Mouse (Mus musculus): ENCODE results near the gene Gm20509. TPM values are rescaled to one million over a fixed set of nuclear protein-coding genes. Genes with fewer than 3 reads are reported as not detected.

The Gm20509 gene
- not detected in 2 replicates for polyA plus RNA-seq (2014; fragmentation: Nextera tagmentation; extraction: Ambion mirVana)

DNA sequence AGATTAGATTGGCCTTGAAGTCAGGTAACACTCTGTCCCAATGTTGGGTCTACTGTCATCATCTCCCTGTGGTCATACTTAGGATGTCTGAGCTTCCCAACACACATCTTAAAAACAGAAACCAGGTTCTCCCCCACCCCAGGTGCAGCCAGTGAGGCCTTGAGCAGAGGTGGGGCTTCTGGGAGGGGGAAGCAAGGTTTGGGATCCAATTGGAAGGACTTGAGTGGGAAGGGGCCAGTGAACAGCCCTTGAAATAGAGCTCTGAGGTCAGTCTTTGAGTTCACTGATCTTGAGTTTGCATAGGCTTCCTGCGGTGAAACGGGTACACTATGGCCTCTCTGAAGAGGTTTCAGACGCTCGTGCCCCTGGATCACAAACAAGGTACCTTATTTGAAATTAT lies at the start of gene Gm20509:
Gene Gm20509, plus strand, starts transcription at position 290 of the 400 bp plus-strand sequence.
- DNase-seq: no peak
- peaks cover 12% of the 10 kb centered on the region; the same call in 1 of the 2 replicates for H3K27me3 ChIP-seq (ENCODE audit: control insufficient read depth, insufficient read depth, low read length)
- 92% methylated on average over 4 of the region's 4 CpGs for WGBS

DNA sequence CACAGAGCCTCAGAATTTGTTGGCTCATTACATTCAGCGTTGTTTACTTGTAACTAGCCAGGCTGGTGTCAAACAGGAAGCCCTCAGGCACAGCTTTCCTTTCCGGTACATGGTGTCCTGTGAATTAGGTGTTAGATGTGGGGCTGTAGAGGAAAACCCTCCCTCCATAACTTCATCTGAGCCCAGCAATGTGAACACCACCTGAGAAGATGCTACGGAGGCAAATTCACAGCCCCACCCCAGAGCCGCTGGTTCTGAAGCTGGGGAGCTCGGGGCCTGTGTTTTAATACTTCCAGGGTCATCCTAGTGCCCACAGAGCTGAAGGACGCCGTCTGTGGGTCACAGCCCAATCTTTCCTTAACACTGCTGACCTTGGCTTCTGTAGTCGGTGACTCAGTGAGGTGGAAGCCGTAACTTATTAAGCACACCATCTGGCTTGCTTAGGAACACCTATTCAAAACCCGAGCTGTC lies 46.8 kb upstream of the Gm20509 start:
- H3K27me3 ChIP-seq (ENCODE audit: control insufficient read depth, insufficient read depth, low read length): no peaks in the 10 kb centered on the region
- no peak overlapping the region for H3K4me3 ChIP-seq (replicated peaks; ENCODE audit: low read depth, low read length)
- no peaks in the 10 kb centered on the region for H3K9me3 ChIP-seq (ENCODE audit: control insufficient read depth, low read length)
- ATAC-seq (ENCODE audit: low FRiP score, low TSS enrichment): no peak
- H3K9ac ChIP-seq (replicated peaks; ENCODE audit: low read length): no peak overlapping the region
- no peak overlapping the region for H3K27ac ChIP-seq (replicated peaks; ENCODE audit: low read depth, low read length)
- H3K4me2 ChIP-seq (ENCODE audit: low read length): no peak overlapping the region
- no peak for DNase-seq
- 77% methylated on average over 10 of the region's 10 CpGs for WGBS
- no peaks in the 10 kb centered on the region; the same call in 1 of the 2 replicates for H3K4me1 ChIP-seq (ENCODE audit: control insufficient read depth, insufficient read depth, low read length)
- H3K36me3 ChIP-seq (ENCODE audit: control insufficient read depth, insufficient read depth, low read length): no peaks in the 10 kb centered on the region

More for the DNA sequence above, at the start of gene Gm20509:
- Histone ChIP-seq H3K4me3 (replicated peaks; ENCODE audit: low read depth, low read length) (peak within 1 kb of the TSS; percentile 43), H3K9ac (replicated peaks; ENCODE audit: low read length) (peak within 1 kb of the TSS; percentile 52), H3K36me3 (ENCODE audit: control insufficient read depth, insufficient read depth, low read length) (no peaks in the 10 kb centered on the region), H3K4me2 (ENCODE audit: low read length) (peak within 1 kb of the TSS; percentile 77), H3K4me1 (ENCODE audit: control insufficient read depth, insufficient read depth, low read length) (peaks cover 5% of the 10 kb centered on the region; the same call in 1 of the 2 replicates), H3K27ac (replicated peaks; ENCODE audit: low read depth, low read length) (no peak within 1 kb of the TSS), H3K9me3 (ENCODE audit: control insufficient read depth, low read length) (no peaks in the 10 kb centered on the region)
- ATAC-seq (ENCODE audit: low FRiP score, low TSS enrichment): no peak

DNA sequence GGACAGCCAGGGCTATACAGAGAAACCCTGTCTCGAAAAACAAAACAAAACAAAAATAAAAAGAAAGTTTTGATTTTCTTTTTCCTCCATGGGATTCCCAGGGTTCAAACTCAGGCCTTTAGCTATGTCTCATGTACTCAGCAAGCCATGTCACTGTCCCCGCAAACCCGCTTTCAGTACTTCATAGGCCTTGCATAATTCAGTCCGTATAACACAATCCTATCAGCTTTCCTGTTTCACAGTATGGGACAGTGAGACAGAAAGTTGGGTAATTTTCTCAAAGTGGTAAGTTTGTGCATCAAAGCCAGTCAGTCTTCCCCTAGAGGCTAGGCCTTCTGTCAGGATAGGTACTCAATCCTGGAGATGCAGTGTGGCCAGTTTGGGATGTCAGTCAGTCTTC lies 43.0 kb upstream of the Gm20509 start:
- Histone ChIP-seq H3K4me3 (replicated peaks; ENCODE audit: low read depth, low read length) (no peak overlapping the region), H3K27me3 (ENCODE audit: control insufficient read depth, insufficient read depth, low read length) (no peaks in the 10 kb centered on the region), H3K9ac (replicated peaks; ENCODE audit: low read length) (no peak overlapping the region), H3K27ac (replicated peaks; ENCODE audit: low read depth, low read length) (no peak overlapping the region), H3K4me2 (ENCODE audit: low read length) (no peak overlapping the region), H3K36me3 (ENCODE audit: control insufficient read depth, insufficient read depth, low read length) (no peaks in the 10 kb centered on the region), H3K4me1 (ENCODE audit: control insufficient read depth, insufficient read depth, low read length) (no peaks in the 10 kb centered on the region), H3K9me3 (ENCODE audit: control insufficient read depth, low read length) (no peaks in the 10 kb centered on the region)
- ATAC-seq (ENCODE audit: low FRiP score, low TSS enrichment) (no peak), DNase-seq (no peak)
- 86% methylated on average over 4 of the region's 4 CpGs for WGBS

DNA sequence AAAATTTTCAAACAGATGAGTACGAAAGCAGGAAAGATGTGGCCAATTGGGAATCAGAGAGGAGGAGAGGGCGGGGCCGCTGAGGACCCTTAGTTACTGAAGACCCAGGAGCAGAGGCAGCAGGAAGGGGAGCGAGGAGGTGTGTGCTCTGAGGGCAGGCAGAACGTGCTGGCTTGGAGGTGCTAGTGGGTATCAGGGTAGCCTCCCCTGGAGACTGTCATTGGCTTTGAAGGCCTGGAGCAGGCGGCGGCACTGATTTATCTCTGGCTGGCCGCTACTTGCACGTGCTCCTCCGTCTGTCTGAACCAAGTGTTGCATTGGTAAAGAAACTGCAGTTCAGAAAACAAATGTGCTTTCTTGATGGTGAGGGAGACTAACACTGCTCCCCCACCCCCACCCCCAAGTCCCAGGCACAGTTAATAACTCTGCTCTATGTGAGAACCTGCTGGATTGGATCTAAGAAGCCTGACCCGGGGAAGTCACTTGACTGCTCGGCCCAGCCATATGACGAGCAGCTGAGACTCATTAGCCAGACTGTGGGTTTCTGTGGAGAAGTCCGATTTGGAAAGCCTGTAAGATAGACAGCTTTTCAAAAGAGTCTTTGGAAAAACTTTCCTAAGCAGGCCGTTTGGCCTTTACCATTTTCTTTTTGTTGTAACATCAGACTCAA lies 38.5 kb upstream of the Gm20509 start:
- no peaks in the 10 kb centered on the region for H3K27me3 ChIP-seq (ENCODE audit: control insufficient read depth, insufficient read depth, low read length)
- no peak overlapping the region for H3K9ac ChIP-seq (replicated peaks; ENCODE audit: low read length)
- ATAC-seq (ENCODE audit: low FRiP score, low TSS enrichment) (no peak), DNase-seq (peak; percentile 24)
- H3K36me3 ChIP-seq (ENCODE audit: control insufficient read depth, insufficient read depth, low read length): no peaks in the 10 kb centered on the region
- WGBS: 39% methylated on average over 15 of the region's 15 CpGs
- H3K4me3 ChIP-seq (replicated peaks; ENCODE audit: low read depth, low read length): no peak overlapping the region
- H3K27ac ChIP-seq (replicated peaks; ENCODE audit: low read depth, low read length): no peak overlapping the region
- H3K4me1 ChIP-seq (ENCODE audit: control insufficient read depth, insufficient read depth, low read length): 0 out of 2 replicates have a peak, but pooled peaks cover 4% of the 10 kb centered on the region
- no peaks in the 10 kb centered on the region for H3K9me3 ChIP-seq (ENCODE audit: control insufficient read depth, low read length)
- peak overlapping the region; percentile 30; the same call in 1 of the 2 replicates for H3K4me2 ChIP-seq (ENCODE audit: low read length)

DNA sequence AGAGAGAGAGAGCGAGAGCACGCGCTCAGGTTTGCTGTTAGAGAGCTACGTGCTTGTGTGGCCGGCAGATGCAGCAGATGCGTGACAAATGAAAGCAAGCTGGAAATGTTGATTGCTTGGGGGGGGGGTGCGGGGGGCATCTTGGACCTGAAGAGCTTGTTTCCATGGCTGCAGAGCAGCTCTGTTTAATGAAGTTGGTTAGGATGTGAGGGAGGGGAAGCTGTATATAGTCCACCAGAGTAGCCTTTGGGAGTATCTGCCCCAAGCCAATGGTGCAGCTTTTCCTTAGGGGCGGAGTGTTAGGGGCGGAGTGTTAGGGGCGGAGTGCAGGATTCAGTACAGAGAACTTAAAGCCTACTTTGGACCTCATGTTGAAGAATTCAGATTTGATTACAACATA lies 35.2 kb upstream of the Gm20509 start:
- ATAC-seq (ENCODE audit: low FRiP score, low TSS enrichment): no peak
- Histone ChIP-seq H3K27ac (replicated peaks; ENCODE audit: low read depth, low read length) (no peak overlapping the region), H3K36me3 (ENCODE audit: control insufficient read depth, insufficient read depth, low read length) (no peaks in the 10 kb centered on the region), H3K4me2 (ENCODE audit: low read length) (peak overlapping the region; percentile 16; the same call in 1 of the 2 replicates), H3K9me3 (ENCODE audit: control insufficient read depth, low read length) (no peaks in the 10 kb centered on the region), H3K4me1 (ENCODE audit: control insufficient read depth, insufficient read depth, low read length) (0 out of 2 replicates have a peak, but pooled peaks cover 4% of the 10 kb centered on the region), H3K27me3 (ENCODE audit: control insufficient read depth, insufficient read depth, low read length) (no peaks in the 10 kb centered on the region), H3K4me3 (replicated peaks; ENCODE audit: low read depth, low read length) (no peak overlapping the region), H3K9ac (replicated peaks; ENCODE audit: low read length) (no peak overlapping the region)
- WGBS: 35% methylated on average over 10 of the region's 10 CpGs
- DNase-seq: peak; percentile 42

DNA sequence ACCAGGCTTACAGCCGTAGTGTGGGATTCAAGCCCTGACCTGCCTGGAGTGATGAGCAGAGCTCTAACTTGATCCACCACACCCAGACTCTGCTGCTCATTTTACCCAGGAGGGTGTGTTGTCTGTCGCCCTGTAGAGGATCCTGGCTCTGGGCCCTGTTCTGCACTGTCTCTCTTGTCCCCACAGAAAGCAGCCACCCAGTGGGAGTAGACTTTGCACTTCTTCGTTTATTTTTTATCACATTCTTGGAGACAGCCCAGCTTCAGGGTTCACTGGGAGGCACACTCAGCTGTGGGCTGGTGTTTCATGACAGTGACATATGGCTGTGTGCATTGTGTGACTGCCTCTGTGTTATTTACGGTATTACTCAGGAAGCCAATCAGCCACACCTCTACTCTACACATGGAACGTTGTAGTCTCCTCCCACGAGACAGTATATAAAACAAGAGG lies 34.0 kb upstream of the Gm20509 start:
- no peak overlapping the region for H3K4me3 ChIP-seq (replicated peaks; ENCODE audit: low read depth, low read length)
- ATAC-seq (ENCODE audit: low FRiP score, low TSS enrichment): no peak
- H3K36me3 ChIP-seq (ENCODE audit: control insufficient read depth, insufficient read depth, low read length): no peaks in the 10 kb centered on the region
- no peak overlapping the region for H3K27ac ChIP-seq (replicated peaks; ENCODE audit: low read depth, low read length)
- no peaks in the 10 kb centered on the region for H3K27me3 ChIP-seq (ENCODE audit: control insufficient read depth, insufficient read depth, low read length)
- no peaks in the 10 kb centered on the region for H3K9me3 ChIP-seq (ENCODE audit: control insufficient read depth, low read length)
- no peak overlapping the region for H3K4me2 ChIP-seq (ENCODE audit: low read length)
- H3K9ac ChIP-seq (replicated peaks; ENCODE audit: low read length): no peak overlapping the region
- no peak for DNase-seq
- WGBS: 76% methylated on average over 6 of the region's 6 CpGs
- H3K4me1 ChIP-seq (ENCODE audit: control insufficient read depth, insufficient read depth, low read length): 0 out of 2 replicates have a peak, but pooled peaks cover 4% of the 10 kb centered on the region

DNA sequence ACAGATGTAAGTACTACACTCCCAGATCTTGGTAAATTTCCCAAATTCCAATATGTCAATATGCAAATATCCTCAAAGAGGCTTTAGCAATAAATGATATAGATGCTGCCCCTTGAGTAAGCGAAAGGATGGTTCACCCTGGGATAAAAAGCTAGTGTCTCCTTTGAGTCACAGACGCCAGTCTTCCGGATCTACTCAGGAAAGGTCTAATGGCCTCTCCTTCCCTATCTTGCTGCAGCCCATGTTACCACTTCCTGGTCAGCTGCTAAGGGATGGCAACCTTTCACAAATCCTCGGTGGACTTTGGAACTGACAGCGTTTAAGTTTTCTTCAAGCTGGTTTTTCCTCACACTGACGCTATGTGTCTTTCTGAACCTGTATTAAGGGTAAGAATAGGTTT lies 33.6 kb upstream of the Gm20509 start:
- DNase-seq (no peak), ATAC-seq (ENCODE audit: low FRiP score, low TSS enrichment) (no peak)
- no peaks in the 10 kb centered on the region for H3K36me3 ChIP-seq (ENCODE audit: control insufficient read depth, insufficient read depth, low read length)
- no peak overlapping the region for H3K4me3 ChIP-seq (replicated peaks; ENCODE audit: low read depth, low read length)
- no peak overlapping the region for H3K9ac ChIP-seq (replicated peaks; ENCODE audit: low read length)
- no peak overlapping the region for H3K4me2 ChIP-seq (ENCODE audit: low read length)
- no peak overlapping the region for H3K27ac ChIP-seq (replicated peaks; ENCODE audit: low read depth, low read length)
- no peaks in the 10 kb centered on the region for H3K9me3 ChIP-seq (ENCODE audit: control insufficient read depth, low read length)
- 0 out of 2 replicates have a peak, but pooled peaks cover 4% of the 10 kb centered on the region for H3K4me1 ChIP-seq (ENCODE audit: control insufficient read depth, insufficient read depth, low read length)
- H3K27me3 ChIP-seq (ENCODE audit: control insufficient read depth, insufficient read depth, low read length): no peaks in the 10 kb centered on the region
- 93% methylated on average over 6 of the region's 6 CpGs for WGBS

DNA sequence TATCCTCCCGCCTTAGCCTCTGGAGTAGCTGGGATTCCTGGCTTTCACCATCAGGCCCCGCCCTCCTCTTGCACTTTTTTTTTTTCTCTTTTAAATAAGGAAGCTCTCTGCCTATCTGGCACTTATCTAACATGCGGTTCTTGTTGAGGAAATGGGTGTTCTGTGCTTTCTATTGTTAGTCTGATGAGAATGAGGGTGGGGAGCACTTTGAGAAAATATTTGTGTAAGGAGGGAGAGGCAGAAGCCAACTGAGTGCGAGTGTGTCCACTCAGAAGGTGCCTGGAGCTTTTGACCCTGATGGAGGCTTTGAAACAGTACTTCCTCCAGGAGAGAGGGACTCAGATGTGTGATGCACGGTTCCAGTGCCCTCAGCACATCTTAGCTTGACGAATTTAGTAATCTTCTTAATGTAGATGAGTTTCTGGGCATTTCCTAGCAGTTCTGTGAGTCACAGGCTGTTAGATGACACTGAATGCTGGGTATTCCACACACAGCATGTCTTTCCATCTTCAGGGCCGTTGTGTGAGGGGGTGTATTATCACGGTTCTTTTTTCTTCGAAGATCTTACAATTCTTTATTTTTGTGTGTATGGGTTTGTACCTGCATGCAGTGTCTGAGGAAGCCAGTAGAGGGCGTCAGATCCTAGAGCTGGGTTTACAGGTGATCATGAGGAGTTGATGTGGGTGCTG lies 31.2 kb upstream of the Gm20509 start:
- WGBS: 78% methylated on average over 10 of the region's 10 CpGs
- H3K9ac ChIP-seq (replicated peaks; ENCODE audit: low read length): no peak overlapping the region
- H3K36me3 ChIP-seq (ENCODE audit: control insufficient read depth, insufficient read depth, low read length): no peaks in the 10 kb centered on the region
- H3K9me3 ChIP-seq (ENCODE audit: control insufficient read depth, low read length): no peaks in the 10 kb centered on the region
- H3K27me3 ChIP-seq (ENCODE audit: control insufficient read depth, insufficient read depth, low read length): no peaks in the 10 kb centered on the region
- no peak overlapping the region for H3K27ac ChIP-seq (replicated peaks; ENCODE audit: low read depth, low read length)
- 0 out of 2 replicates have a peak, but pooled peaks cover 4% of the 10 kb centered on the region for H3K4me1 ChIP-seq (ENCODE audit: control insufficient read depth, insufficient read depth, low read length)
- no peak overlapping the region for H3K4me3 ChIP-seq (replicated peaks; ENCODE audit: low read depth, low read length)
- DNase-seq: no peak
- no peak overlapping the region for H3K4me2 ChIP-seq (ENCODE audit: low read length)
- no peak for ATAC-seq (ENCODE audit: low FRiP score, low TSS enrichment)
